Mouse (Mus musculus): ENCODE measurements around the gene Aspdh. TPM values are rescaled to one million over a fixed set of nuclear protein-coding genes. Genes with fewer than 3 reads are reported as not detected.

The Aspdh gene
- total RNA-seq, 4 experiments from 2014 or later: 0.73 to 2.0 (median 1.4) TPM

DNA sequence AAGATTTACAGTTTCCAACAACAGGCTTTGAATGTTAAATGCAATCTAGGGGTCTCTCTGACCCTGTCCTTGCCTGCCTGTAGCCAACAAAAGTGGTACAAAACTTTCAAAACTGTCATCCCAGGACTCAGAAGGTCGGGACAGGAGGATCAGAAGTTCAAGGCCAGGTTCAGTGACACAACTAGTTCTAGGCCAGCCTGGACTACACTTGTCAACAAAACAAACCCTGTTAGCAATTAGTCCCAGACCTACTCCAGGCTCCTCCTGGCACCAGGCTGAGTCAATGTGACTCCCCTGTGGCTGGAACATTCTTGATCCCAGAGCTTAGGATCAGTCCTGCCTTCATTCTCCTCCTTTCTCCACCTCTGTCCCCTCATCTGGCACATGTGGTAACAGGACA, 33.7 kb downstream of the Aspdh start:
- no peak for DNase-seq

DNA sequence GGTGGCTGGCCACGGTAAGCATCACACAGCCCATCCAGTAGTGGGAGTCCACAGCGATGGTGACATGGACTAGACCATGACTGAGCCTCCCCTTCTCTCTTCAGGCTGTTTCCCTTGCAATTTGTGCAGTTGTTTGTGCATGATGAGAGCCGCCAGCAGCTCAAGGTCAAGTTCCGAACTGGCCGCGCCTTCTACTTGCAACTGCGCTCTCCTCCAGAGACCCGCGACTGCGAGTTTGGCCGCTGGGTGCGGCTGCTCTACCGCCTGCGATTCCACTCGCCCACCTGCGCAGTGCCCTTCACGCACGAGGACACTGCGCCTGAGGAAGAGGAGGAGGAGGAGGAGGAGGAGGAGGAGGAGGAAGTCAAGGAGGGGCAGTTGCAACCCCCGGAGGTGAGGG, 34.9 kb downstream of the Aspdh start:
- DNase-seq: no peak

DNA sequence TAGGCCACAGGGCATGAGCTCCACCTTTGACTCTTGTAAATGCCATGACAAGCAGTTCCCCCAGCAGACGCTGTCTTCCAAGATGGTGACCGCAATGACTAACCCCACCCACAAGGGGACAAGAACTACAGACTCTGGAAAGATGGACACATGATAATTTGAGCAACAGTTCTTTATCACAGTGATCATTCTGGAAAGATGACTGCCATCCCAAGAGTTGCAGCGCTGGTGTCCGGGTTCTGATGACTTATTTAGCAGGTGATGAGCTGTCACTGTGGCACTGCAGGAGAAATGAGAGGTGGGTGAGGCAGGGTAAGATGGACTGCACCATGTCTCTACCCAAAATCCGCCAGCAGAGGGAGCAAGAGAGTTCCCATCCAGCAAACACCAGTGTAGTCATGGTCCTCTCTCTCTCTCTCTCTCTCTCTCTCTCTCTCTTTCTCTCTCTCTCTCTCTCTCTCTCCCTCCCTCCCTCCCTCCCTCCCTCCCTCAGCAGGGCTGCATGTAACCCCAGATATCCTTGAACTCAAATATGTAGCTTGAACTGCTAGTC, 36.4 kb downstream of the Aspdh start:
- DNase-seq: no peak

DNA sequence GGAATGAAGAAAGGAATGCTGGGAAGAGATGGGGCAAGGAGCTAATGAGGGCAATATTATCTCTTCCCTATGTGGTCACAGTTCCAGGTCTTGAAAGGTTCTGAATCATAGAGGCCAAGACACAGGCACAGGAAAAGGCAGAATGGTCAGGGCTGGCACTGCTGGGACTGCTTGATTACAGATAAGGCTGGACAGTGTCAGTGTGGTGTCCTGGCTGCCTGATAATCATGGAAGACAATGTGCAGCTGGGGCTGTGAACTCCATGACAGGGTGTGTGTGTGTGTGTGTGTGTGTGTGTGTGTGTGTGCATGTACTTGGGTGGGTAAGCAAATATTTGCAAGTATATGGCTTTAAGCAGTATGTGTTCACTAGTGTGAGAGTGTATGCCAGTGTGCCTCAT, 42.3 kb downstream of the Aspdh start:
- no peak for DNase-seq

Small RNAs within 50 kb of the gene (microRNA-seq; reads per million reads assigned to microRNA genes)
- gene Mir7052: 1.9 to 2.2 reads per million in 2 experiments

Other genes starting within 250 kb of the Aspdh start
- not detected for gene Klk1b5, start 249.4 kb upstream of the Aspdh start, total RNA-seq (2022)
- 1 to 10 TPM in 1 of 4 experiments, under 1 TPM in 2, not detected in 1; 0.78 to 1.2 (median 0.89) TPM for gene Klk1, start 240.0 kb upstream of the Aspdh start, total RNA-seq (2022)
- not detected for gene Gm36864, start 229.2 kb upstream of the Aspdh start, total RNA-seq (2022)
- gene 1700028J19Rik, start 218.7 kb upstream of the Aspdh start, total RNA-seq (2022): 1 to 10 TPM in 1 of 4 experiments, under 1 TPM in 3; 0.68 to 1.2 (median 0.96) TPM
- 100 to 1,000 TPM in 3 of 4 experiments, 10 to 100 TPM in 1; 71.9 to 151 (median 133) TPM for gene 2410002F23Rik, start 218.7 kb upstream of the Aspdh start, total RNA-seq (2022)
- gene Acp4, start 208.0 kb upstream of the Aspdh start, total RNA-seq (2022): not detected
- gene Gm15517, start 203.9 kb upstream of the Aspdh start, total RNA-seq (2022): not detected
- 1 to 10 TPM; 4.1 to 6.0 (median 5.1) TPM for gene Clec11a, start 158.5 kb upstream of the Aspdh start, total RNA-seq (2022)
- gene Shank1, start 155.1 kb upstream of the Aspdh start, total RNA-seq (2022): 10 to 100 TPM in 3 of 4 experiments, 1 to 10 TPM in 1; 9.3 to 17.6 (median 14.3) TPM
- 10 to 100 TPM in 1 of 4 experiments, 1 to 10 TPM in 3; 4.9 to 11.1 (median 7.6) TPM for gene Syt3, start 81.3 kb upstream of the Aspdh start, total RNA-seq (2022)
- 1 to 10 TPM in 3 of 4 experiments, under 1 TPM in 1; 0.73 to 2.2 (median 1.4) TPM for gene 1700008O03Rik, start 79.6 kb upstream of the Aspdh start, total RNA-seq (2022)
- 10 to 100 TPM in 2 of 4 experiments, 1 to 10 TPM in 2; 6.4 to 15.4 (median 9.8) TPM for gene Lrrc4b, start 36.4 kb upstream of the Aspdh start, total RNA-seq (2022)
- 10 to 100 TPM; 43.7 to 56.5 (median 46.9) TPM for gene Josd2, start 2.6 kb downstream of the Aspdh start, total RNA-seq (2022)
- 100 to 1,000 TPM in 3 of 4 experiments, 10 to 100 TPM in 1; 99.0 to 119 (median 110) TPM for gene Emc10, start 31.1 kb downstream of the Aspdh start, total RNA-seq (2022)
- 10 to 100 TPM in 3 of 4 experiments, 1 to 10 TPM in 1; 10.0 to 15.5 (median 13.0) TPM for gene Fam71e1, start 31.2 kb downstream of the Aspdh start, total RNA-seq (2022)
- under 1 TPM in 2 of 4 experiments, not detected in 2; 0.07 to 0.08 TPM for gene Mybpc2, start 59.3 kb downstream of the Aspdh start, total RNA-seq (2022)
- under 1 TPM; 0.32 to 0.77 (median 0.43) TPM for gene Spib, start 66.7 kb downstream of the Aspdh start, total RNA-seq (2022)
- gene Pold1, start 83.5 kb downstream of the Aspdh start, total RNA-seq (2022): 10 to 100 TPM; 10.9 to 18.6 (median 15.9) TPM
- gene Nr1h2, start 88.6 kb downstream of the Aspdh start, total RNA-seq (2022): 100 to 1,000 TPM in 3 of 4 experiments, 10 to 100 TPM in 1; 94.3 to 153 (median 129) TPM
- 1 to 10 TPM in 3 of 4 experiments, under 1 TPM in 1; 1.00 to 2.0 (median 1.5) TPM for gene Napsa, start 107.0 kb downstream of the Aspdh start, total RNA-seq (2022)
- gene Kcnc3, start 125.3 kb downstream of the Aspdh start, total RNA-seq (2022): 10 to 100 TPM in 1 of 4 experiments, 1 to 10 TPM in 3; 4.7 to 11.1 (median 7.8) TPM
- gene Myh14, start 205.5 kb downstream of the Aspdh start, total RNA-seq (2022): 10 to 100 TPM in 1 of 4 experiments, 1 to 10 TPM in 3; 7.3 to 16.5 (median 8.4) TPM
- gene Izumo2, start 243.4 kb downstream of the Aspdh start, total RNA-seq (2022): not detected

All from adrenal gland, adult 8-10 months (tissue).